Mouse (Mus musculus) heart, embryonic 11.5 days (tissue): ENCODE data around the gene Gm20388. TPM values are rescaled to one million over a fixed set of nuclear protein-coding genes. Genes with fewer than 3 reads are reported as not detected.

ENCODE experiments used
- ATAC-seq: fragments of 200-750 bp; cut with Nextera tagmentation; replicated peaks from 2 replicates; pipeline ENCODE4 v1.8.0; 2017; ENCODE audit warnings: moderate library complexity; ENCODE audit not compliant: insufficient number of reproducible peaks, low FRiP score, low TSS enrichment
- H3K27ac ChIP-seq: fragments of 300-500 bp; sonication (generic); 2 replicates; pipeline ENCODE4 v1.5.1; 2014; ENCODE audit warnings: mild to moderate bottlenecking, low read depth, low read length
- H3K27me3 ChIP-seq: fragments of 300-500 bp; sonication (generic); 2 replicates; pipeline ENCODE4 v1.6.1; 2014; ENCODE audit warnings: mild to moderate bottlenecking, low read length, mixed read lengths; ENCODE audit not compliant: control insufficient read depth, insufficient read depth
- H3K36me3 ChIP-seq: fragments of 300-500 bp; sonication (generic); 2 replicates; pipeline ENCODE4 v1.6.1; 2014; ENCODE audit warnings: mild to moderate bottlenecking, low read length, moderate library complexity, mixed read lengths; ENCODE audit not compliant: control insufficient read depth, insufficient read depth
- H3K4me1 ChIP-seq: fragments of 300-500 bp; sonication (generic); 2 replicates; pipeline ENCODE4 v1.6.1; 2014; ENCODE audit warnings: low read length; ENCODE audit not compliant: control insufficient read depth, insufficient read depth
- H3K4me2 ChIP-seq: fragments of 300-500 bp; sonication (generic); 2 replicates; pipeline ENCODE4 v1.6.1; 2014; ENCODE audit warnings: mild to moderate bottlenecking, moderate library complexity
- H3K4me3 ChIP-seq: fragments of 300-500 bp; sonication (generic); 2 replicates; pipeline ENCODE4 v1.5.1; 2014; ENCODE audit warnings: low read depth, low read length
- H3K9ac ChIP-seq: fragments of 300-500 bp; sonication (generic); 2 replicates; pipeline ENCODE4 v1.6.1; 2014; ENCODE audit warnings: mild to moderate bottlenecking, low read depth, low read length, moderate library complexity
- H3K9me3 ChIP-seq: fragments of 300-500 bp; sonication (generic); replicated peaks from 2 replicates; pipeline ENCODE4 v1.6.1; 2016; ENCODE audit warnings: low read length; ENCODE audit not compliant: control insufficient read depth
- WGBS: fragments of 180-500 bp; shearing (Covaris S2); extraction: QIAGEN DNeasy Blood & Tissue Kit; methylation state at CpG from one replicate; pipeline ENCODE4 v1.1.7; 2014; ENCODE audit not compliant: insufficient replicate concordance; 5-methylcytosine and 5-hydroxymethylcytosine counted together
- polyA plus RNA-seq: library from polyadenylated mRNA; unstranded; fragments of >200 nt; fragmentation: Nextera tagmentation; extraction: Ambion mirVana; gene quantifications from 2 replicates; pipeline ENCODE4 v1.2.1, GENCODE M21; 2014

The Gm20388 gene
- polyA plus RNA-seq, 1 experiment from 2014 or later, result 6.4 TPM

GRCm38 (mm10) chr8:120422236-120422635 lies 511.6 kb downstream of the Gm20388 start:
- 77% methylated on average over 8 of the region's 8 CpGs for whole genome bisulfite sequencing
- H3K4me2 ChIP-seq, result no peak overlapping the region
- no peak for ATAC-seq
- H3K36me3 ChIP-seq, result no peaks in the 10 kb centered on the region
- H3K27me3 ChIP-seq, result 0 out of 2 replicates have a peak, but pooled peaks cover 3% of the 10 kb centered on the region
- H3K4me1 ChIP-seq, result peaks cover 82% of the 10 kb centered on the region
- H3K9me3 ChIP-seq, result no peaks in the 10 kb centered on the region
- H3K4me3 ChIP-seq, result no peak overlapping the region
- H3K9ac ChIP-seq, result no peak overlapping the region
- no peak overlapping the region for H3K27ac ChIP-seq

- no peak overlapping the region for H3K27ac ChIP-seq
- H3K4me3 ChIP-seq, result no peak overlapping the region
- peaks cover 77% of the 10 kb centered on the region for H3K4me1 ChIP-seq
- no peaks in the 10 kb centered on the region for H3K9me3 ChIP-seq
- ATAC-seq, result no peak
- no peak overlapping the region for H3K4me2 ChIP-seq
- H3K9ac ChIP-seq, result no peak overlapping the region; the same call in 1 of the 2 replicates
- 41% methylated on average over 7 of the region's 7 CpGs for WGBS
- H3K27me3 ChIP-seq, result 0 out of 2 replicates have a peak, but pooled peaks cover 3% of the 10 kb centered on the region
- no peaks in the 10 kb centered on the region for H3K36me3 ChIP-seq
These were observed 512.9 kb downstream of the Gm20388 start for GRCm38 (mm10) chr8:120423576-120423975.

- Histone ChIP-seq H3K4me3 (no peak overlapping the region), H3K36me3 (no peaks in the 10 kb centered on the region), H3K4me1 (peaks cover 73% of the 10 kb centered on the region), H3K27ac (peak overlapping the region; percentile 83), H3K9ac (peak overlapping the region; percentile 46; the same call in 1 of the 2 replicates), H3K9me3 (no peaks in the 10 kb centered on the region), H3K27me3 (no peaks in the 10 kb centered on the region), H3K4me2 (peak overlapping the region; percentile 31)
- ATAC-seq, result no peak
- WGBS, result 52% methylated on average over 4 of the region's 4 CpGs
These were observed 514.2 kb downstream of the Gm20388 start for GRCm38 (mm10) chr8:120424829-120425198.

GRCm38 (mm10) chr8:120425199-120425941 lies 514.7 kb downstream of the Gm20388 start:
- Histone ChIP-seq H3K4me2 (peak overlapping the region; percentile 31), H3K9ac (peak overlapping the region; percentile 46; the same call in 1 of the 2 replicates), H3K36me3 (no peaks in the 10 kb centered on the region), H3K4me1 (peaks cover 68% of the 10 kb centered on the region), H3K27me3 (no peaks in the 10 kb centered on the region), H3K4me3 (no peak overlapping the region; the same call in 1 of the 2 replicates), H3K9me3 (no peaks in the 10 kb centered on the region), H3K27ac (peak overlapping the region; percentile 83)
- peak; percentile 44; the same call in 1 of the 2 replicates for ATAC-seq
- 10% methylated on average over 8 of the region's 8 CpGs for WGBS

- H3K9me3 ChIP-seq, result no peaks in the 10 kb centered on the region
- H3K36me3 ChIP-seq, result no peaks in the 10 kb centered on the region
- no peak overlapping the region for H3K4me3 ChIP-seq
- H3K9ac ChIP-seq, result no peak overlapping the region
- ATAC-seq, result no peak
- H3K27ac ChIP-seq, result peak overlapping the region; percentile 46; the same call in 1 of the 2 replicates
- H3K27me3 ChIP-seq, result no peaks in the 10 kb centered on the region
- peaks cover 61% of the 10 kb centered on the region for H3K4me1 ChIP-seq
- no peak overlapping the region for H3K4me2 ChIP-seq
- WGBS, result 26% methylated on average over 1 of the region's 1 CpGs
These were observed 515.5 kb downstream of the Gm20388 start for GRCm38 (mm10) chr8:120426105-120426504.

GRCm38 (mm10) chr8:120426622-120427385 lies 516.2 kb downstream of the Gm20388 start:
- Histone ChIP-seq H3K4me2 (no peak overlapping the region), H3K27me3 (no peaks in the 10 kb centered on the region), H3K9ac (peak overlapping the region; percentile 47), H3K36me3 (no peaks in the 10 kb centered on the region), H3K4me1 (peaks cover 54% of the 10 kb centered on the region), H3K9me3 (no peaks in the 10 kb centered on the region), H3K27ac (0 out of 2 replicates have a peak overlapping the region, but pooled peaks have one; percentile 46), H3K4me3 (no peak overlapping the region)
- ATAC-seq, result no peak
- WGBS, result 59% methylated on average over 20 of the region's 20 CpGs

GRCm38 (mm10) chr8:120428492-120428891 lies 517.9 kb downstream of the Gm20388 start:
- H3K27me3 ChIP-seq, result no peaks in the 10 kb centered on the region
- no peak for ATAC-seq
- no peaks in the 10 kb centered on the region for H3K36me3 ChIP-seq
- peaks cover 39% of the 10 kb centered on the region for H3K4me1 ChIP-seq
- H3K27ac ChIP-seq, result no peak overlapping the region
- H3K9me3 ChIP-seq, result no peaks in the 10 kb centered on the region
- H3K4me3 ChIP-seq, result no peak overlapping the region
- WGBS, result 80% methylated on average over 5 of the region's 5 CpGs
- H3K4me2 ChIP-seq, result no peak overlapping the region
- no peak overlapping the region for H3K9ac ChIP-seq

- no peak for ATAC-seq
- H3K9ac ChIP-seq, result no peak overlapping the region
- H3K36me3 ChIP-seq, result no peaks in the 10 kb centered on the region
- no peaks in the 10 kb centered on the region; the same call in 1 of the 2 replicates for H3K9me3 ChIP-seq
- peaks cover 33% of the 10 kb centered on the region for H3K4me1 ChIP-seq
- H3K27me3 ChIP-seq, result no peaks in the 10 kb centered on the region
- H3K4me2 ChIP-seq, result no peak overlapping the region
- no peak overlapping the region for H3K27ac ChIP-seq
- WGBS, result 94% methylated on average over 1 of the region's 1 CpGs
- H3K4me3 ChIP-seq, result no peak overlapping the region
These were observed 518.5 kb downstream of the Gm20388 start for GRCm38 (mm10) chr8:120429116-120429515.
